ENCODE assay signal across 14 mouse cellular contexts in the genomic region with DNA sequence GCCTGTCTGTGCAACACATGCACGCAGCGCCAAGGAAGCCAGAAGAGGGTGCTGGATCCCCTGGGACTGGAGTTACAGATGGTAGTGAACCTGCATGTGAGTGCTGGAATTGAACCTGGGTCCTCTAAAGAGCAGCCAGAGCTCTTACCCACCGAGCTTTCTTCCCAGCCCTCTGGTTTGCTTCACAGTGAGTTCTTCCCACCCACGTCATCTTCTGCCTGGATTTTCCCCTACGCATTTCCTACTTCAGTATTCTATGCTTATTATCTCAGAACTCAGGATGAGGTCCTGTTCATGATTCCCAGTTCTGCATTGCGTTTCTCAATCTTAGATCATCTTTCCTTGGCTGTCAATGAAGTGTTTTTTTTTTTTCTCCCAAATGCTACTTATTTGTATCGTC.
A peak's percentile ranks its signal among the peaks of the same experiment; 100 is the strongest.
DNase-seq lines count a peak whose midpoint lies in the region.
"Had no signal": no experiment of that assay in that cellular context is flagged by ENCODE, and none has a peak within 500 bp of the region (broad histone marks: within the 10 kb centered on the region; RNA-seq: fewer than 3 reads in every experiment).

No protein-coding gene starts in this region.

- DNase-seq in right cerebral cortex, adult 18-20 months: peak; percentile 43
- DNase-seq in right cerebral cortex, postnatal 4 days: no peak
- peak; percentile 44 for DNase-seq in ES-CJ7 (ENCODE audit: low read depth, low spot score)
- DNase-seq in kidney, postnatal 25 days: no peak
- no peak for DNase-seq in layer of hippocampus, adult 9-10 months (ENCODE audit: low spot score)
- DNase-seq: adrenal gland, adult 2 months; adrenal gland, postnatal 10 days; adrenal gland, postnatal 25 days; cerebellum, adult 11-12 months; cerebellum, adult 2 months; cerebellum, adult 9-10 months; cerebellum, postnatal 10 days; cerebellum, postnatal 25 days; forebrain, postnatal 0 days had no signal

Comparison
In these comparisons a context has a peak if more than half of its experiments do, and no peak if none do; other contexts are left out.
1. DNase-seq: peak in right cerebral cortex, adult 18-20 months (single experiment) and ES-CJ7 (single experiment); none in right cerebral cortex, postnatal 4 days (single experiment), kidney, postnatal 25 days (0 of 2) and layer of hippocampus, adult 9-10 months (single experiment).